Mouse (Mus musculus) kidney, postnatal 14 days (tissue): ENCODE results near the gene Rragd.

Source experiments
- DNase-seq: peaks from one replicate; pipeline ENCODE4 v3.0.0; 2022; ENCODE audit warnings: mixed read lengths

Rragd gene

GRCm38 (mm10) chr4:33052650-33053049 is 69.8 kb downstream of the Rragd start:
- no peak for DNase-seq

- no peak for DNase-seq
These were observed 71.6 kb downstream of the Rragd start for GRCm38 (mm10) chr4:33054426-33054825.

- DNase-seq: no peak
These were observed 73.5 kb downstream of the Rragd start for GRCm38 (mm10) chr4:33056317-33056716.

GRCm38 (mm10) chr4:33057890-33058687 is 75.3 kb downstream of the Rragd start:
- DNase-seq: peak; percentile 27

- no peak for DNase-seq
These were observed 78.3 kb downstream of the Rragd start for GRCm38 (mm10) chr4:33061158-33061557.

- no peak for DNase-seq
These were observed 80.1 kb downstream of the Rragd start, which contains the start of gene Gabrr2 for GRCm38 (mm10) chr4:33062981-33063380. Gabrr2 (plus strand) TSS chr4:33062999.

GRCm38 (mm10) chr4:33064986-33065385 is 82.1 kb downstream of the Rragd start:
- no peak for DNase-seq

- no peak for DNase-seq
These were observed 83.6 kb downstream of the Rragd start for GRCm38 (mm10) chr4:33066223-33066960.

GRCm38 (mm10) chr4:33067331-33067730 is 84.5 kb downstream of the Rragd start:
- DNase-seq: no peak

GRCm38 (mm10) chr4:33067826-33068225 is 85.0 kb downstream of the Rragd start:
- no peak for DNase-seq

- DNase-seq: no peak
These were observed 86.1 kb downstream of the Rragd start for GRCm38 (mm10) chr4:33068894-33069293.

GRCm38 (mm10) chr4:33070326-33070725 is 87.5 kb downstream of the Rragd start:
- no peak for DNase-seq

GRCm38 (mm10) chr4:33071337-33071736 is 88.5 kb downstream of the Rragd start:
- no peak for DNase-seq
